Mouse (Mus musculus) adrenal gland, adult 18-20 months (tissue): ENCODE measurements around the gene Lyrm4. TPM values are rescaled to one million over a fixed set of nuclear protein-coding genes. Genes with fewer than 3 reads are reported as not detected.

Source experiments
- DNase-seq, 2 experiments: peaks; one replicate each; pipeline ENCODE4 v3.0.0; 2021 to 2022; ENCODE audit warnings: low spot score in 2 of 2
- long read RNA-seq, 2 experiments: library from polyadenylated mRNA; stranded (forward); transcript quantifications; one replicate each; pipeline ENCODE4 v2.0.0; 2021
- total RNA-seq, 2 experiments: library from RNA; stranded (reverse); gene quantifications; 1 replicate in 1 of 2; 2 replicates in 1 of 2; pipeline ENCODE4 v1.2.3; 2021

Lyrm4 gene
- total RNA-seq: 10 to 100 TPM; 15.5 to 18.3 TPM
- long read RNA-seq, experiment 1, transcript Lyrm4-201 (3 exons, 2,086 nt): major isoform, 6 of 7 reads
- long read RNA-seq, experiment 1, partial matches to known transcripts: 0 of 7 reads
- long read RNA-seq, experiment 1, other reads (novel, unspliced or antisense): 1 of 7 reads
- long read RNA-seq, experiment 2, transcript Lyrm4-201 (3 exons, 2,086 nt): major isoform, 12 of 37 reads
- long read RNA-seq, experiment 2, partial matches to known transcripts: 0 of 37 reads
- long read RNA-seq, experiment 2, other reads (novel, unspliced or antisense): 25 of 37 reads

- DNase-seq: peak; percentile 94 to 98
Observed at GRCm38 (mm10) chr13:36117143-36118014, at the start of gene Lyrm4, which contains the start of gene Fars2. TSS of gene Lyrm4 (minus strand) at chr13:36117526. TSS of gene Fars2 (plus strand) at chr13:36117412.

- no peak for DNase-seq
Observed at GRCm38 (mm10) chr13:36163898-36164297, 46.6 kb upstream of the Lyrm4 start.

GRCm38 (mm10) chr13:36163411-36163810, 46.1 kb upstream of the Lyrm4 start:
- DNase-seq: no peak

- no peak for DNase-seq
Observed at GRCm38 (mm10) chr13:36156340-36156931, 39.1 kb upstream of the Lyrm4 start.

- no peak for DNase-seq
Observed at GRCm38 (mm10) chr13:36152728-36153498, 35.6 kb upstream of the Lyrm4 start.

GRCm38 (mm10) chr13:36150272-36150671, 32.9 kb upstream of the Lyrm4 start:
- DNase-seq: no peak

GRCm38 (mm10) chr13:36149175-36149939, 32.0 kb upstream of the Lyrm4 start:
- no peak for DNase-seq

- no peak for DNase-seq
Observed at GRCm38 (mm10) chr13:36145601-36146000, 28.3 kb upstream of the Lyrm4 start.

GRCm38 (mm10) chr13:36140247-36141016, 23.1 kb upstream of the Lyrm4 start:
- DNase-seq: no peak

GRCm38 (mm10) chr13:36139703-36140102, 22.4 kb upstream of the Lyrm4 start:
- DNase-seq: no peak

GRCm38 (mm10) chr13:36131992-36132649, 14.8 kb upstream of the Lyrm4 start:
- DNase-seq: no peak

GRCm38 (mm10) chr13:36131401-36131800, 14.1 kb upstream of the Lyrm4 start:
- peak in 1 of 2 experiments; percentile 38 for DNase-seq

GRCm38 (mm10) chr13:36129360-36130054, 12.2 kb upstream of the Lyrm4 start:
- DNase-seq: no peak

GRCm38 (mm10) chr13:36120606-36121005, 3.3 kb upstream of the Lyrm4 start:
- DNase-seq: no peak

GRCm38 (mm10) chr13:36119684-36120083, 2.4 kb upstream of the Lyrm4 start:
- DNase-seq: no peak

GRCm38 (mm10) chr13:36116520-36117142, 695 bp downstream of the Lyrm4 start:
- DNase-seq: peak; percentile 49 to 50

- no peak for DNase-seq
Observed at GRCm38 (mm10) chr13:36113181-36113580, 4.1 kb downstream of the Lyrm4 start.

- no peak for DNase-seq
Observed at GRCm38 (mm10) chr13:36111331-36111730, 6.0 kb downstream of the Lyrm4 start.
